Mouse (Mus musculus) cerebellum, adult 18-20 months (tissue): Measurements from ENCODE around the gene Ptch2.

Source experiments
- DNase-seq, 2 experiments: peaks; one replicate each; pipeline ENCODE4 v3.0.0; 2021

The Ptch2 gene

DNA sequence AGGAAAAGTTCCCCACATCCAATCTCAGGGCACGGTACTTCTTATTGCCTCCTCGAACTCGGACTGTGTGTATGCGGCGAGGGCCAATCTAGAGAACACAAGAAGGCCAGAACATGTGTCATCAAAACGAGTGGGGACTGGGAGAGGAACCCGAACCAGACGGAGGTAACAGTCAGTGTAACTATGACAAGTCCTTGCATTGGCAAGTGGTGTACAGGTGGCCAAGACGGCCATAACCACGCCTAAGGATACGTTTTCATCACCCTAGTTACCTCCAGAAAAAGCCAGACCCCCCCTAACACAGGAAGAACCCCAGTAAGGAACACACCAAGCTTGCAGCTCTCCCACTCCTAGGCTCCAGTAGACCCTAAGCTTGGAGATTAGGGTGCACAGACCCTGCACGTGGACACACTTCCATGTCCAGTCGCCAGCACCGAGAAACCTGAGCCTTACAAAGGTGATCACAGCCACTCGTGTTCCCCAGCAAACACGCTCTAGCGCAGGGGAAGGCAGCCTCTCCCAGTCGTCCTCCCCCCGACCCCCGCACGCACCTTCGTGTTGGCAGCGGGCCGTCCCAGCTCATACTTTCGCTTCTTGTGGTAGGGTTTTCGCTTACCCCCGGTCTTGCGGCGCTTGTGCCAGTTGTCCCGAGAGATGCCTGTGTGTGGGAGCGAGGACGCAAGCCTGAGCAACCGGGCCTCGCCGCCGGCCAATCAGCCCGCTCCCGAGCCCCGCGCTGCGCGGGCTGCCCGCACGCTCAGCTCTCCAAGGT lies 59.3 kb downstream of the Ptch2 start:
- peak in 1 of 2 experiments; percentile 17 for DNase-seq

DNA sequence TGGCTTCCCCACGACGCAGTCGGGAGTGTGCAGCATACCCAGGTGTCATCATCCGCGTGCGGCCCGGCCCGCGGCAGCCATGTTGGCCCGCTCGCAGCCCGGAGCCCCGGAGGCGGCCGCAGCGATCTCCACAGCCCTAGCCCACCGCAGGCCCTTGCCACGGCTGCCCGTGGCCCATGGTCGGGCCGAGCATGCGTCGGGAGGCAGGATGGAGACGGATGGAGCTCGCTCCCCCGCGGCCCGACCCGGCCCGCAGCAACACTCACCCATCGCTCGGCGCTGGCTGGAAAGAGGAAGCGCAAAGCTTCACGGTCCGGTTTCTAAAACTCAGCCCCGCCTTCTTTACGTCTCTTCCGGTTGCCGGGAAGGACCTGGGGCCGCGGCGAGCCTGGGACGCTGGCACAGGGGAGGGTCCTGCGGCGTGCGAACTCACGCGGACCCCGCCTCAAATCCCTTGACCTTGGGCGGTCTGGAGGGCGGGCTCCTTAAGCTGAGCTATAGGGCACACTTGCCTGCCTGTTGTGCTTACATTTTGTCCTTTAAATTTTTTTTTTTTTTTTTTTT lies 60.0 kb downstream of the Ptch2 start, which contains the start of gene Rps8:
Rps8 (minus strand) TSS at position 452 of the 564 bp plus-strand sequence.
- DNase-seq: peak; percentile 89

DNA sequence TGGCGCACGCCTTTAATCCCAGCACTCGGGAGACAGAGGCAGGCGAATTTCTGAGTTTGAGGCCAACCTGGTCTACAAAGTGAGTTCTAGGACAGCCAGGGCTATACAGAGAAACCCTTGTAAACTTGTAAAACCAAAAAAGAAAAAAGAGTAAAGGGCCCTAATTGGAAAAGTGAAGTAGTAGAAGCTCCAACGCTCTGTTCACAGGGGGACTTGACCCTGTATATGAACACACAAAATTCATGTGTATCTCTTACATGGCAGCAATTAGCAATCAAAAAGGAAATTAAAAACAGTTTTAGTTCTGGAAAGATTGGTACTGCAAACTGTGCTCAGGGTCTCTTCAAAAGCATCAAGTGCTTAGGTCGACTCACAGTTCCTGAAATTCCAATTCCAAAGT lies 60.5 kb downstream of the Ptch2 start:
- no peak for DNase-seq

DNA sequence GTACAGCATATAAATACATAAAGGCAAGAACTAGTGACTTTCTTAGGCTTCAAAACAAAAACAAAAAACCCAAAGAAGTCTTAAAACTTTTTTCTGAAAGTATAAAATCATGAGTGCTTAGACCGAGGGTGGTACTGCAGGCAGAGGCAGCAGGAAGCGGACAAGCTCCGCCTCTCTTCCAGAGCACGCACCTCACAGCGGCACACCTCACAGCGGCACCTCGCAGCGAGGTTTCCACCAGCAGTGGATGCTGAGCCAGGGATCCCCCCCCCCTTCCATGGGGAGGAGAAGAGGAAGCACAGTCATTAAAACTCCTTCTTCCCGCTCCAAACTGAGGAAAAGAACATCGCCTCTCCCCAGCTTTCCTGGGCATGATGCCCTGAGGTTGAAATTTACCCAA lies 63.8 kb downstream of the Ptch2 start:
- no peak for DNase-seq

DNA sequence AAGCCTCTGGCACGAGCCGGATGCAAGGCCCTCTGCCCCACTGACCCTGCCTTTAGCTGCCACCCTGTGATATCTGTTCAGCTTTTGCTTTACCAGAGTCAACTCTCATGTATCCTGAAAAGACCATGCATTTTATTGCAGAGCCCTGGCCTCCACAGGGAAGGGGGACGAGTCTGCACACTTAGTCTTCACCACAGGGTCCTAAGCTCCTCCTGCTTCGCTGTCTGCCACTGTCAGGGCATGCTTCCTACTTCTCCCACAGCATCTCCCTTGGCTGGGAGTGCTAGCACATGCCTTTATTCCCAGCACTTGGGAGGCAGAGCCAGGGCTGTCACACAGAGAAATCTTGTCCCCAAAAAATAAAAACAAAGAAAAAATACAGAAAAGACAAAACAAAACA lies 65.3 kb downstream of the Ptch2 start:
- DNase-seq: no peak
